Mouse (Mus musculus): ENCODE measurements around the gene Fbxo42. TPM values are rescaled to one million over a fixed set of nuclear protein-coding genes. Genes with fewer than 3 reads are reported as not detected.

The Fbxo42 gene
- 21.6 and 26.0 TPM in 2 replicates for polyA plus RNA-seq (2016; fragmentation: Nextera tagmentation; extraction: Ambion mirVana)

- 6% methylated on average over 56 of the region's 58 CpGs for WGBS (ENCODE audit: insufficient replicate concordance)
- Histone ChIP-seq H3K27ac (peak within 1 kb of the TSS; percentile 92), H3K9ac (peak within 1 kb of the TSS; percentile 99), H3K4me3 (peak within 1 kb of the TSS; percentile 97), H3K4me1 (peaks cover 52% of the 10 kb centered on the region), H3K36me3 (peaks cover 8% of the 10 kb centered on the region), H3K9me3 (replicated peaks) (no peaks in the 10 kb centered on the region), H3K27me3 (replicated peaks) (no peaks in the 10 kb centered on the region), H3K4me2 (peak within 1 kb of the TSS; percentile 76)
- peak; percentile 88 for ATAC-seq
These were observed at the start of gene Fbxo42 for GRCm38 (mm10) chr4:141147112-141148008. TSS of gene Fbxo42 (plus strand) at chr4:141147913.

DNA sequence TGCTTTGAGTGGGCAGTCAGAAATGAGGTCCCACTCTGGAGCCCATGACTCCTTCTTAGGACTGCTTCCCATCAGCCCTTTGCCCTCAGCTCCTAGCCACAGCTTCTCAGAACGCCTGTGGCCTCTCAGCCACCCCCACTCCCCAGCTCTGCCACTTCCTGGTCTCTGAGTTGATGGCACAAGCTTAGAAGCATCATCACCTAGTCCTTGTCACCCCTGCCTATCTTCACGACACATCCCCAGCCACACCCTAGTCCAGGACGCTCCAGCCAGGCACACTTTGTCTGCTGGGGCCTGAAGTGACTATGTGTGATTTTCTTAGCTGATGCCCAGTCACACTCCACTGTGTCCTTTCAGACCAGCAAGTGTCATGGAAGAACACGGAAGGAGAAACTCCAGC lies 48.8 kb upstream of the Fbxo42 start:
- ATAC-seq: peak; percentile 74
- 0 out of 2 replicates have a peak, but pooled peaks cover under 1% of the 10 kb centered on the region for H3K27me3 ChIP-seq (replicated peaks)
- H3K27ac ChIP-seq: no peak overlapping the region
- H3K4me2 ChIP-seq: peak overlapping the region; percentile 21
- H3K9me3 ChIP-seq (replicated peaks): no peaks in the 10 kb centered on the region
- WGBS (ENCODE audit: insufficient replicate concordance): 22% methylated on average over 4 of the region's 4 CpGs
- H3K9ac ChIP-seq: no peak overlapping the region
- H3K36me3 ChIP-seq: no peaks in the 10 kb centered on the region
- H3K4me3 ChIP-seq: no peak overlapping the region
- H3K4me1 ChIP-seq: peaks cover 32% of the 10 kb centered on the region

DNA sequence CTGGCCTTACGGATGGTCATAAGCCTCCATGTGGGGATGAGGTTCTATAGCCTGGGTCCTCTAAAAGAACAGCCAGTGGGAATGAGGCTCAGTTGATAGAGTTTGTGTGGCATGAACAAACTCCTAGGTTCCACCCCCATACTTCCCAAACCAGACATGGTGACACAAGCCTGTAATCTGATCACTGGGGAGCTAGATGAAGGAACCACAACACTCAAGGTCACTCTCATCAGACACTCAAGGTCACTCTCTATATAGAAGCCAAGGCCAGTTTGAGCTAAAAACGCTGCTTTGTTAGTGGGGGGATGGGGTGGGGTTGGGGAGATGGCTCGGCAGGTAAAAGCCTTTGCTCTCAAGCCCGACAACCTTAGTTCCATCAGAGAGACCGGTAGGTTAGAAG lies 47.8 kb upstream of the Fbxo42 start:
- Histone ChIP-seq H3K9ac (no peak overlapping the region), H3K27ac (no peak overlapping the region), H3K27me3 (replicated peaks) (0 out of 2 replicates have a peak, but pooled peaks cover 9% of the 10 kb centered on the region), H3K9me3 (replicated peaks) (no peaks in the 10 kb centered on the region), H3K4me1 (peaks cover 32% of the 10 kb centered on the region), H3K36me3 (no peaks in the 10 kb centered on the region), H3K4me3 (no peak overlapping the region), H3K4me2 (no peak overlapping the region)
- WGBS (ENCODE audit: insufficient replicate concordance): 65% methylated on average over 5 of the region's 5 CpGs
- ATAC-seq: no peak

DNA sequence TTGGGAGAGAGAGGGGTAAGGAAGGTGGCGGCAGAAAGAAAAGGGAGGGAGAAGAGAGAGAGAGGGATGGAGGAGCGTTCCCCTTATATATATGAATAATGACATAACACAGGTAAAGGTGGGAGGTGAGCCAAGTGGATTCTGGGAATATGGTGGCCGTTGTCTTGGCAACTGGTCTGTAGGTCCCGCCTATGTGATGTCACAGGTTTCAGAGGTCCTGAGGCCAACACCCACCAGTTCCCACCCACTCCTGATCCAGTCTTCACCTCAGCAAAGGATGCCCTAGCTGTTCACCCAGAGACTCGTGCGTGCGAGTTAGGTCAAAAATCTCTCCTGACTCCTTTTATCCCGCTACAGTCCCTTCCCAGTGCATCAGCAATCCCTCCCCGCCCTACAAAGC lies 46.4 kb upstream of the Fbxo42 start:
- Histone ChIP-seq H3K4me2 (no peak overlapping the region), H3K4me1 (peaks cover 29% of the 10 kb centered on the region), H3K9ac (no peak overlapping the region), H3K27me3 (replicated peaks) (0 out of 2 replicates have a peak, but pooled peaks cover 9% of the 10 kb centered on the region), H3K27ac (no peak overlapping the region), H3K36me3 (no peaks in the 10 kb centered on the region), H3K9me3 (replicated peaks) (no peaks in the 10 kb centered on the region), H3K4me3 (no peak overlapping the region)
- WGBS (ENCODE audit: insufficient replicate concordance): 87% methylated on average over 9 of the region's 9 CpGs
- no peak for ATAC-seq

DNA sequence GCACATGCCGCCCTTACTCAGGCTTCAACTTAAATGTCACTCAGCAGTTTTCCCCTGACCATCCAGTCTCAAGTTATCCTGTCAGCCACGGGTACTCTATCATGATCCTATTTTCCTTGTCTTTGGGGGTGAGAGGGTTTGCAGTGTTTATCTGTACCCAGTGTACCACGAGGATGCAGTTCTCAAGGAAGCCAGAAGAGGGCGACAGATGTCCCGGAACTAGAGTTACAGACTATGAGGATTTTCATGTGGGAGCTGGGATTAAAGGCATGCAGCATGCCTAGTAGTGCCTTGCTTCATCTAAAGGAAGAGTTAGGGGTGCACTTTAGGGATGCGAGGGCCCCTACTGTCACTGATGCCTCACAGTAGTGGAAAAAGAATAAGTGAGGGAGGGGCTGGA lies 45.9 kb upstream of the Fbxo42 start:
- Histone ChIP-seq H3K9ac (no peak overlapping the region), H3K27ac (no peak overlapping the region)
- WGBS (ENCODE audit: insufficient replicate concordance): 54% methylated on average over 6 of the region's 6 CpGs

GRCm38 (mm10) chr4:141106526-141107183 lies 41.1 kb upstream of the Fbxo42 start:
- peaks cover 15% of the 10 kb centered on the region for H3K36me3 ChIP-seq

More for the DNA sequence above, 45.9 kb upstream of the Fbxo42 start:
- H3K4me2 ChIP-seq: no peak overlapping the region
- H3K4me1 ChIP-seq: peaks cover 23% of the 10 kb centered on the region
- H3K9me3 ChIP-seq (replicated peaks): no peaks in the 10 kb centered on the region
- no peak overlapping the region for H3K4me3 ChIP-seq
- H3K27me3 ChIP-seq (replicated peaks): 0 out of 2 replicates have a peak, but pooled peaks cover 9% of the 10 kb centered on the region
- H3K36me3 ChIP-seq: no peaks in the 10 kb centered on the region
- ATAC-seq: no peak

GRCm38 (mm10) chr4:141108196-141108732 lies 39.4 kb upstream of the Fbxo42 start:
- Histone ChIP-seq H3K36me3 (peaks cover 31% of the 10 kb centered on the region), H3K4me1 (no peaks in the 10 kb centered on the region), H3K27me3 (replicated peaks) (0 out of 2 replicates have a peak, but pooled peaks cover 9% of the 10 kb centered on the region), H3K4me2 (no peak overlapping the region), H3K4me3 (no peak overlapping the region), H3K9me3 (replicated peaks) (0 out of 2 replicates have a peak, but pooled peaks cover 9% of the 10 kb centered on the region), H3K27ac (no peak overlapping the region), H3K9ac (no peak overlapping the region)
- no peak for ATAC-seq
- 42% methylated on average over 10 of the region's 10 CpGs for WGBS (ENCODE audit: insufficient replicate concordance)

More at GRCm38 (mm10) chr4:141106526-141107183, 41.1 kb upstream of the Fbxo42 start:
- no peak overlapping the region for H3K4me2 ChIP-seq
- H3K4me3 ChIP-seq: no peak overlapping the region
- no peak for ATAC-seq
- WGBS (ENCODE audit: insufficient replicate concordance): 74% methylated on average over 16 of the region's 16 CpGs
- H3K4me1 ChIP-seq: no peaks in the 10 kb centered on the region
- H3K9me3 ChIP-seq (replicated peaks): 0 out of 2 replicates have a peak, but pooled peaks cover 9% of the 10 kb centered on the region
- 0 out of 2 replicates have a peak, but pooled peaks cover 9% of the 10 kb centered on the region for H3K27me3 ChIP-seq (replicated peaks)
- H3K9ac ChIP-seq: no peak overlapping the region
- no peak overlapping the region for H3K27ac ChIP-seq

DNA sequence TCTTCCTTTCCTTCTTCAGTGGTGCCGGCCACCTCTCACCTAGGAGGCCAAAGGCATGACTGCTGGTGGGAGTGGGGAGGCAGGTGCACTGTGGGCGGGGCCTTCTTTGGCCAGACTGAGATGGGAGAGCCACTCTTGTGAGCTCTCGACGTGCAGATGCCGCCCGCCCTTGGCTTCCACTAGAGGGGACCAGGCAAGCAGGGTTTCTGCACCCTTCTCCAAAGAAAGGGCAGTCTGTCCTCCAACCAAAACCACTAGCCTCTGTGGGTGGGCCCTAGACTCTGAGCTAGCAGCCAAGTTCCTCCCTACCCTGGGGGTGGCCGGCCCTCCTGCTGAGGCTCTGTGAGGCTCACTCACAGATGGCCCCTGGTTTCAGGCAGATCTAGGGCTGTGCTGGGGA lies 33.9 kb upstream of the Fbxo42 start:
- Histone ChIP-seq H3K9me3 (replicated peaks) (0 out of 2 replicates have a peak, but pooled peaks cover 9% of the 10 kb centered on the region), H3K27me3 (replicated peaks) (no peaks in the 10 kb centered on the region), H3K9ac (no peak overlapping the region), H3K4me1 (peaks cover 2% of the 10 kb centered on the region; the same call in 1 of the 2 replicates), H3K4me2 (no peak overlapping the region), H3K27ac (no peak overlapping the region), H3K4me3 (no peak overlapping the region), H3K36me3 (peaks cover 87% of the 10 kb centered on the region)
- ATAC-seq: 0 out of 2 replicates have a peak, but pooled peaks have one; percentile 4
- 82% methylated on average over 7 of the region's 7 CpGs for WGBS (ENCODE audit: insufficient replicate concordance)

- WGBS (ENCODE audit: insufficient replicate concordance): 89% methylated on average over 6 of the region's 6 CpGs
- no peak for ATAC-seq
- Histone ChIP-seq H3K4me3 (no peak overlapping the region), H3K4me2 (no peak overlapping the region), H3K4me1 (peaks cover 9% of the 10 kb centered on the region), H3K36me3 (peaks cover 93% of the 10 kb centered on the region), H3K9ac (no peak overlapping the region), H3K9me3 (replicated peaks) (0 out of 2 replicates have a peak, but pooled peaks cover 9% of the 10 kb centered on the region), H3K27me3 (replicated peaks) (no peaks in the 10 kb centered on the region), H3K27ac (no peak overlapping the region)
These were observed 33.2 kb upstream of the Fbxo42 start for GRCm38 (mm10) chr4:141114521-141114981.

- Histone ChIP-seq H3K27ac (no peak overlapping the region), H3K4me2 (no peak overlapping the region), H3K9ac (no peak overlapping the region), H3K36me3 (peaks cover 99% of the 10 kb centered on the region), H3K27me3 (replicated peaks) (no peaks in the 10 kb centered on the region), H3K4me3 (no peak overlapping the region), H3K9me3 (replicated peaks) (0 out of 2 replicates have a peak, but pooled peaks cover 6% of the 10 kb centered on the region), H3K4me1 (peaks cover 9% of the 10 kb centered on the region)
- WGBS (ENCODE audit: insufficient replicate concordance): 83% methylated on average over 8 of the region's 8 CpGs
- ATAC-seq: 0 out of 2 replicates have a peak, but pooled peaks have one; percentile 25
These were observed 32.3 kb upstream of the Fbxo42 start for GRCm38 (mm10) chr4:141115398-141115797.

- no peak overlapping the region for H3K9ac ChIP-seq
- no peak overlapping the region for H3K27ac ChIP-seq
- H3K4me1 ChIP-seq: peaks cover 32% of the 10 kb centered on the region
- H3K36me3 ChIP-seq: peaks cover 79% of the 10 kb centered on the region
- no peak overlapping the region for H3K4me3 ChIP-seq
- no peak overlapping the region for H3K4me2 ChIP-seq
- whole genome bisulfite sequencing (ENCODE audit: insufficient replicate concordance): 77% methylated on average over 4 of the region's 4 CpGs
- no peaks in the 10 kb centered on the region for H3K9me3 ChIP-seq (replicated peaks)
- ATAC-seq: no peak
- H3K27me3 ChIP-seq (replicated peaks): no peaks in the 10 kb centered on the region
These were observed 29.0 kb upstream of the Fbxo42 start for GRCm38 (mm10) chr4:141118691-141119090.

All from liver, embryonic 12.5 days (tissue).